Mouse (Mus musculus): Measurements from ENCODE around the gene Gpr107. TPM values are rescaled to one million over a fixed set of nuclear protein-coding genes. Genes with fewer than 3 reads are reported as not detected.

Gpr107 gene
- polyA plus RNA-seq, 1 experiment from 2014 or later, result 33.5 TPM

DNA sequence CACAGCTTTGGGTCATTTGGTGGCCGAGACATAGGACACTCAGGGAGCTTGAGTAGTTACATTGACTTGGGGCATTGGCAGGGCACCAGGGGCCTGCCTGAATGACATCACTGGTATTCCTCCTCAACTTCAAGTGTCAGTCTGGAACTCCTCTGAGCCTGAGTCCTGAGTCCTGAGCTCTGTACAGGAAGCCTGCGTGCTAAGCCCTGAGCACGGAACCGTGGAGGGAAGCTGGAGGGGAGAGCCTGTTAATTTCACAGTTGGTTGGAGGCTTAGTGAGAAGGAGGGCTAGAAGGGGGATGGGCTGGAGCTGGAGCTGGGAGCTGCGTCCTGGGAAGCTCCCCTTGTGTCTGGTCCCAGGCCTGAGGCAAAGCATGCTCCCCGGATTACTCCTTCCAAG lies 115.3 kb downstream of the Gpr107 start:
- Histone ChIP-seq H3K9ac (replicated peaks; ENCODE audit: low read depth, low read length) (no peak overlapping the region), H3K27me3 (ENCODE audit: control insufficient read depth, insufficient read depth, low read length) (no peaks in the 10 kb centered on the region), H3K4me2 (replicated peaks; ENCODE audit: low read depth, low read length) (no peak overlapping the region), H3K4me3 (ENCODE audit: low read depth, low read length) (no peak overlapping the region), H3K36me3 (ENCODE audit: control insufficient read depth, insufficient read depth, low read length) (no peaks in the 10 kb centered on the region), H3K27ac (ENCODE audit: low read length) (no peak overlapping the region), H3K4me1 (ENCODE audit: control insufficient read depth, insufficient read depth, low read length) (peaks cover 36% of the 10 kb centered on the region), H3K9me3 (ENCODE audit: control insufficient read depth, low read depth, low read length) (no peaks in the 10 kb centered on the region)
- ATAC-seq (ENCODE audit: insufficient number of reproducible peaks, insufficient read depth, low FRiP score, low read depth), result no peak
- WGBS, result 63% methylated on average over 6 of the region's 6 CpGs

Other genes with a start within 250 kb of the Gpr107 start
- gene Ptges, start 222.5 kb upstream of the Gpr107 start, polyA plus RNA-seq (2014; fragmentation: Nextera tagmentation; extraction: Ambion mirVana), result 6.5 and 9.2 TPM in 2 replicates
- 35.4 and 39.1 TPM in 2 replicates for gene Tor1b, start 199.4 kb upstream of the Gpr107 start, polyA plus RNA-seq (2014; fragmentation: Nextera tagmentation; extraction: Ambion mirVana)
- 66.0 and 68.6 TPM in 2 replicates for gene Tor1a, start 184.4 kb upstream of the Gpr107 start, polyA plus RNA-seq (2014; fragmentation: Nextera tagmentation; extraction: Ambion mirVana)
- 46.9 and 48.2 TPM in 2 replicates for gene BC005624, start 170.1 kb upstream of the Gpr107 start, polyA plus RNA-seq (2014; fragmentation: Nextera tagmentation; extraction: Ambion mirVana)
- gene Usp20, start 170.0 kb upstream of the Gpr107 start, polyA plus RNA-seq (2014; fragmentation: Nextera tagmentation; extraction: Ambion mirVana), result 13.4 and 13.8 TPM in 2 replicates
- gene Fnbp1, start 10.3 kb upstream of the Gpr107 start, polyA plus RNA-seq (2014; fragmentation: Nextera tagmentation; extraction: Ambion mirVana), result 36.5 and 39.2 TPM in 2 replicates
- gene Ncs1, start 93.5 kb downstream of the Gpr107 start, polyA plus RNA-seq (2014; fragmentation: Nextera tagmentation; extraction: Ambion mirVana), result 34.7 and 36.0 TPM in 2 replicates
- 4.1 and 4.6 TPM in 2 replicates for gene Hmcn2, start 162.1 kb downstream of the Gpr107 start, polyA plus RNA-seq (2014; fragmentation: Nextera tagmentation; extraction: Ambion mirVana)